Mouse (Mus musculus) hindlimb bud, embryonic 11.5 days (tissue): ENCODE measurements around the gene Phc2.

Experiments
- DNase-seq: peaks from one replicate; pipeline ENCODE4 v3.0.0-alpha.2; 2012; ENCODE audit warnings: low read depth, low spot score; ENCODE audit errors: extremely low spot score

Gene Phc2

GRCm38 (mm10) chr4:128716279-128716678 is 61.8 kb downstream of the Phc2 start:
- no peak for DNase-seq

GRCm38 (mm10) chr4:128716731-128717130 is 62.2 kb downstream of the Phc2 start:
- no peak for DNase-seq

DNA sequence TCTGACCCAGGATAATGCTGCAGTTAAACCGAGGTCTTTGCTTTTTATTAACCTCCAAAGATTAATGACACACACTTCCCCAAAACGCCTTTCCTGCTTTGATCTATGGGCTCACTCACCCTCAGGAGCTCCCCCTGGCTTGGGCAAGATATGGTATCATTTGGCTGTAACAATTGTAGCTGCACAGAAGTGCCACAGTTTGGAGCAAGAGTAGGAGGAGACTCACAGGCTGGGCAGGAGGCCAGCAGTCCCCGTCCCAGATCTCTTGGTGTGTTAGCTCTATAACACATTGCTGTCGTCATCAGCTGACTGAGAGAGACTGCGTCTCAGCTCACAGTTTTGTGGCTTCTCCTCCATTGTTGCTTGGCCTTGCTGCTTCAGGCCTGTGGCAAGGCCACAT is 65.6 kb downstream of the Phc2 start:
- no peak for DNase-seq

- DNase-seq, result no peak
These were observed 66.7 kb downstream of the Phc2 start for GRCm38 (mm10) chr4:128721061-128721648.

GRCm38 (mm10) chr4:128721761-128722160 is 67.3 kb downstream of the Phc2 start:
- no peak for DNase-seq

- no peak for DNase-seq
These were observed 68.4 kb downstream of the Phc2 start for GRCm38 (mm10) chr4:128722932-128723331.

DNA sequence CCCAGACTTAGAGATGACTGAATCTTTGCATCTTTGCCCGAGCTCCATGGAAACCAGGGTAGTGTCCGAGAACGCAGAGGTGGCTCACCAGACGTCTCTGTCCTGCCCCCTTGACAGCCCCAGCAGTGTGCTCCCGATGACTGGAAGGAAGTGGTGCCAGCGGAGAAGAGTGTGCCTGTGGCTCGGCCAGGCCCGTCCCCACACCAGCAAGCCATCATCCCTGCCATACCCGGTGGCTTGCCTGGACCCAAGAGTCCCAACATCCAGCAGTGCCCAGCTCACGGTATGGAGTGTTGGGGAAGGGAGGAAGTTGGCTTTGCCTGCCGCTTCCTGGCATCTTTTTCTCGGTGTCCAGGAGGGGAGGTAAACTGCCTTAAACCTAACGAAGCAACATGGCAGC is 68.9 kb downstream of the Phc2 start:
- no peak for DNase-seq

DNA sequence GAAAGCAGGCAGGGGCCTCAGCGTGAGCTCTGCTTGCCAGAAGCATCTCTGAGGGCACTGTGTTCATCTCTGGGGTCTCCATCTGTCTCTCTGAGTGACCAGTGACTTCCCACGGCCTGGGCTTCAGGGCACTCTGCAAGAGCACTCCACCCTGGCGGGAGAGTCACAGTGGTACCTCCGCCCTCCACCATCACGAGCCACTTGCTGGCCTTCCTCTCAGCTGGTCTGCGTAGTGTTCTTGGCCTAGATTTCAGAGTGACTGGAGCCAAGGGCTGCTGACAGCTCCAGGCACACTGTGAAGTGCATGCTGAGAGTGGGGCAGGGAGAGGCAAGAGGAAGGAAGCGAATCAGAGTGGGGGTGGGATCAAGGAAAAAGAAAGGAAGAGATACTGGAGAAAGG is 69.6 kb downstream of the Phc2 start:
- DNase-seq, result no peak

DNA sequence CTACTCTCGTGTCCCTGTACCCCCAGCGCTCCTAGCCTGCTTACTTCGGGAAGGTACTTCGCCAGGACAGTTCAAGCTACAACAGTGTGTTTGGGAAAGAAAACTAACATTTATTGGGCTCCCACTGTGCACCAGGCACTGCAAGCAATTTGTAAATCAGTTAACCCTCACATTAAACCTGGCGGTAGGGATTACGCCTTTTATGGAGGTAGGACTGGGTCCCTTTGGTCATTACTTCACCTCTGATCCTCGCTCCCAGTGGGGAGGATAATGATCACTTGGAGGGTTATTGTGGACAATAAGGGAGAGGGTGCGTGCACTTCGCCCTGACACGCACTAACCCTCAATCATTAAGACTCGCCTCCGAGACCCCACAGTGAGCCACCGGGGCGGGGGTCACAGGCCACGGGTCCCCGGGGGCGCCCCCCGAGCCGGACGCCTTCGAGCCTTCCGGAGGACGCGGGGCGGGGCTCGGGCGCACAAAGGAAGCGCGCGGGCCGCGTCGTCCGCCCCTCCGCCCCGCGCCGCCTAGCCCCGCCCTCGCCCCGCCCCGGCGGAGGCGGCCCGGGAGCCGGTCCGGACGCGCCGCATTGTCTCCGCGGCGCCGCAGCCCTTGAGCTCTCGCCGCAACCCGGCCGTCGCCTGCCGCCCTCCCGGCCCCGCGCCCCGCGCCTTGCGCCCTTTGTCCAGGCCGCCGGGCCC is 72.7 kb downstream of the Phc2 start:
- DNase-seq, result no peak

DNA sequence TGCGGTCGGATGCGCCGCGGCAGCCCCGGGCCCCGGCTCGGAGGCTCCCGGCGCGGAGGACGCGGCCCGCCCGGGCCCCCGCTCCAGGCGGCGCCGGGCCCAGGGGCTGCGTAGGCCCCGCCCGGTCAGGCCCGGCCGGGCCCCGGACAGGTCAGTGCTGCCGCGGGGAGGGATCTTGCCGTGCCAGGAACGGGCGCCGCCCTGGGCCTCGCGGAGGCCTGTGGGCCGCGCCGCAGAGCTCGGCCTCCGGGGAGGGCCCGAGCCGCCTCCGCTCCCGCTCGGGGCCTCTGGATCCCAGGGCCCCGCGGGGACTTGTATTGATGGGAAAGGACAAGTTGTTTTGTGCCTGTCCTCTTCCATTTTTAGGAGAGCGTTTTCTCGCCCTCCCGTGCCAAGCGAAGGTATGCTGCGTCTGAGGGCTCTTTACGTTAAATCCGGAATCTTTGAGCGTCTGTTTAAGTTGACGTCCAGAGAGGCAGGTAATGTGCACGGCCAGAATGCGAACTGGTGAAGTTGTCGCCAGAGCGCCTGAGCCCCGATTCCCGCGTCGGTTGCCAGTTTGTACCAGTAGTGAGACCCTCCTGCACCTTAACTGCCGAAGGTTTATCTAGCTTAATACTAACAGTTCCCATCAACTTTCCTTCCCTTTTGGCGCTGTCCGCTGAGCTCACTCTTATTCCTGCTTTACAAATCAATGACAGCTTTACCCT is 73.4 kb downstream of the Phc2 start:
- no peak for DNase-seq

DNA sequence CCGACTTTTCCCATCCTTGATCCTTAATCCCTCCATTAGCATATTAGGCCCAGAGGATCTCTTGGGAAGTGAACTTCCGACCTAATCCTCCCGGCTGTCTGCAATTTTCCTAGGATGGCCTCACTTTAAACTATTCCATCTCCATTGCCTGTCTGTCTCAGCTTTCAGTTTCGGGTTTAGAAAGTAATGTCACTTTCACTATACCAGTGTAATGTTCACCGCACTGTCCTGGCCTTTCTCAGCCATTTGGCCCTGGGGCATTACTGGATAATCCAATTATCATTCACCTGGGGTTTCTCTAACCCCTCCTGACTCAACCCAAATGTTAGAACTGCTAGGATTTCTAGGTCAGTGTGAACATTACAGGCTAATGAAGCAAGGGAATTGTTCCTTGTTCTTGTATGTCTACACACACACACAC is 73.9 kb downstream of the Phc2 start:
- no peak for DNase-seq

GRCm38 (mm10) chr4:128729033-128729708 is 74.7 kb downstream of the Phc2 start:
- no peak for DNase-seq

- DNase-seq, result no peak
These were observed 75.2 kb downstream of the Phc2 start for GRCm38 (mm10) chr4:128729709-128730037.

DNA sequence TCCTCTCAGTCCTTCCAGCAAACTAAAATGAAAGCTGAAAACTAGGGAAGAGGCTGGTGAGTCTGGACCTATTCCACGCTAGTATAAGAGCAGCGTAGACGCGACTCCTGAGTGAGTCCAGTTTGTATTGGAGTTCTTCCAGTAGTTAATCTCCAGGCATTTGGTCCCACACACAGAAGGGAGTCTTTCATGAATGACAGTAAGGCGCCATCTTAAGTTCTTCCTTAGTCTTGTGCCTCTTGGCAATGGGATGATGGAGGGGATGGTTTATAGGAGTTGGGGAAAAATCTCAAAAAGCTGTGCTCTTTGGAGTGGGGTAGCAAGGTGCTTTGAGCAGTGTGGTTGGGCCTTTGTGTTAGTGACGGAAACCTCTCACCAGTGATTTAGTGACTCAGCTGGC is 75.8 kb downstream of the Phc2 start:
- DNase-seq, result no peak

- no peak for DNase-seq
These were observed 78.3 kb downstream of the Phc2 start for GRCm38 (mm10) chr4:128732794-128733193.

GRCm38 (mm10) chr4:128733496-128733895 is 79.0 kb downstream of the Phc2 start:
- DNase-seq, result no peak

- no peak for DNase-seq
These were observed 79.7 kb downstream of the Phc2 start for GRCm38 (mm10) chr4:128734217-128734616.

DNA sequence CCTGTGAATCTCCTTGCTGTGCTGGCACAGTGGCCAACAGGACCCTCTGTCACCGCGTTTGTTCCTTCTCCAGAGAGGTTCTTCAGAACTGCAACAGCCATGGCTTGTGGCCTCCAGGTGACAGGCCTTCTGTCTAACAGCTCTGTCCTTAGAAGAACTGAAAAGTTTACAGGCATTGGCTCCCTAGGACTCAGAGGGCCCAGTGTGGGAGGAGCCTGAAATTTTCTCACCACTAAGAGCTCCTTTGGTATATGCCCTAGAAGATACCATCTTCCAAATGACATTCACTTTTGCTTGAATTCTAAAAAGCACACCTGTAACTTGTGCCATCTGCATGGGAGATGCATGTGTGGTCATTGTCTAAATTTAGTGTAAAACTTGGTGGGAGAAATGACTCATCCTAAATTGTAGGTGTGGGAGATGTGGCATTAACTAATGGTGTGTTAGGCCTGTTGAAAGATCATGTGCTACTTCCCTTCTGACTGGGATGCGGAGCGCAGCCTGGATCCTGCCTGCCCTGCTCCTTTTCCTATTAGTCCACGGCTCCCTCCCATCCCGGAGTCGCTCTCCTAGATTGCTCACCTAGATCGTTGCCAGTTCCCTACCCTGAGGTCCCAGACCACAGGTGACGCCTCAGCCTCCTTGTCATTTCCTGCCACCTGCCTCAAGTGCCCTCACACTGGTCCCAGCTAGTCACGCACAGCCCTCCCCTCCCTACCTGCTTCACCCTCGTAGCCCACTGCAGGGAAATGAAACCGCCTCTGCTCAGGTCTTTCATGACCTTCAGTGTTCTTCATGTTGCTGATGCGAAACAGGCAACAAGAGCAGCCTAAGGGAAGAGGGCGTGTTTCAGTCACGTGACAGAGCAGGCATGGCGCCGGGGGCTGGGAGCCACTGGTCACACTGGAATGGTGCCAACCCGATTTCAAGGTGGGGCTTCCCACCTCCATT is 80.5 kb downstream of the Phc2 start:
- no peak for DNase-seq

GRCm38 (mm10) chr4:128737137-128737589 is 82.7 kb downstream of the Phc2 start:
- DNase-seq, result no peak

- DNase-seq, result no peak
These were observed 83.5 kb downstream of the Phc2 start for GRCm38 (mm10) chr4:128737825-128738610.
